Mouse (Mus musculus) left cerebral cortex, adult 2 months (tissue): ENCODE data around the gene 9530053A07Rik. TPM values are rescaled to one million over a fixed set of nuclear protein-coding genes. Genes with fewer than 3 reads are reported as not detected.
A peak's percentile ranks its signal among the peaks of the same experiment; 100 is the strongest.
"Not testable (repeated sequence)": the region's sequence is repeated elsewhere in the genome, so short reads cannot be mapped to it uniquely, and the experiment has no call there.

ENCODE experiments used
- DNase-seq, 2 experiments: peaks; one replicate each; pipeline ENCODE4 v3.0.0; 2021 to 2022; ENCODE audit warnings: low spot score in 2 of 2, mixed read lengths in 1 of 2; ENCODE audit errors: extremely low spot score in 1 of 2
- H3K27ac ChIP-seq: fragments of 200-600 bp; 2 replicates; pipeline ENCODE4 v1.8.1; 2022
- H3K4me3 ChIP-seq: fragments of 200-600 bp; 2 replicates; pipeline ENCODE4 v1.8.1; 2022
- CTCF ChIP-seq: fragments of 200-600 bp; IDR thresholded peaks from 2 replicates; pipeline ENCODE4 v1.8.1; 2022; ENCODE audit warnings: antibody characterized with exemption, mild to moderate bottlenecking, moderate library complexity
- intact Hi-C: fragments of 180-260 bp; cut with DNase I; formaldehyde crosslinking; loops from one replicate; pipeline ENCODE4 v1.15.1; 2025
- long read RNA-seq, 2 experiments: library from polyadenylated mRNA; stranded (forward); transcript quantifications; one replicate each; pipeline ENCODE4 v2.0.0; 2021; ENCODE audit warnings: borderline mapping rate in 2 of 2
- total RNA-seq, 2 experiments: library from RNA; stranded (reverse); gene quantifications; 2 replicates each; pipeline ENCODE4 v1.2.3; 2021

9530053A07Rik gene
- under 1 TPM in 1 of 2 experiments, not detected in 1; 0.09 TPM for total RNA-seq
- long read RNA-seq, experiment 1, partial matches to known transcripts = 1 of 1 reads
- long read RNA-seq, experiment 1, other reads (novel, unspliced or antisense) = 0 of 1 reads
- long read RNA-seq, experiment 2 = 0 reads

GRCm38 (mm10) chr7:28129166-28129565 is at the start of gene 9530053A07Rik:
9530053A07Rik (plus strand) TSS chr7:28129466.
- intact Hi-C loops = no loop called here
- no peak within 1 kb of the TSS for H3K4me3 ChIP-seq
- TF ChIP-seq CTCF = no peak
- no peak within 1 kb of the TSS for H3K27ac ChIP-seq
- no peak for DNase-seq

DNA sequence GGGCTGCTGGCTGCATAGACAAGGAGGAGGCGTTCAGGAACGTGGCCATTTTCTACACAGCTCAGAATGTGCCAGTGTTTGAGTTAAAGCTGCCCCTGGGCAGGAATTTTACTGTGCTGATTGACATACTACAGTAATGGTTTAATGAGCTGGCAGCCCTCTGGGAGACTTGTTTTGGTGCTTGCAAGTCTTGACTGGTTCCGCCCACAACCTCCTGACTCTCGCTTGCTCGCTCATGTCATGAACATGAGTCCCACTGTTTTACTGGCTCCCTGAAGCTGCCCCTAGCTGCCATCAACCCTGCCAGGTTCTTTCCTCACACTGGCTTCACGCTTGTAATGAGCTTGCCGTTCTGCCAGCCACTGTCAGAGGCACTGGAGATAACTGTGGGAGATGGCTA is 45.1 kb upstream of the 9530053A07Rik start:
- Histone ChIP-seq H3K27ac (no peak overlapping the region), H3K4me3 (no peak overlapping the region)
- DNase-seq = peak in 1 of 2 experiments; percentile 19
- intact Hi-C loops = no loop called here
- no peak for TF ChIP-seq CTCF

DNA sequence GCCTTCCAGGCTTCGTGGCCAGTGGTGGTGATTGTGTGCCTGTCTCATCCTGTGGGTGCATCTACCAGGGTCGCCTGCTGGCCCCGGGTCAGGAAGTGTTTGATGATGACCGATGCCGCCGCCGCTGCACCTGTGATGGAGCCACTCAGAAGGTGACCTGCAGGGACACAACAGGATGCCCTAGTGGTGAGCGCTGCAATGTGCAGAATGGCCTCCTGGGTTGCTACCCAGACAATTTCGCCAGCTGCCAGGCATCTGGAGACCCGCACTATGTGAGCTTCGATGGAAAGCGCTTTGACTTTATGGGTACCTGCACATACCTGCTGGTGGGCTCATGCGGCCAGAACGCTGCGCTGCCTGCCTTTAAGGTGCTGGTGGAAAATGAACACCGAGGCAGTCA is 43.0 kb upstream of the 9530053A07Rik start:
- TF ChIP-seq CTCF = no peak
- Histone ChIP-seq H3K4me3 (no peak overlapping the region), H3K27ac (no peak overlapping the region)
- intact Hi-C loops = no loop called here
- DNase-seq = no peak

DNA sequence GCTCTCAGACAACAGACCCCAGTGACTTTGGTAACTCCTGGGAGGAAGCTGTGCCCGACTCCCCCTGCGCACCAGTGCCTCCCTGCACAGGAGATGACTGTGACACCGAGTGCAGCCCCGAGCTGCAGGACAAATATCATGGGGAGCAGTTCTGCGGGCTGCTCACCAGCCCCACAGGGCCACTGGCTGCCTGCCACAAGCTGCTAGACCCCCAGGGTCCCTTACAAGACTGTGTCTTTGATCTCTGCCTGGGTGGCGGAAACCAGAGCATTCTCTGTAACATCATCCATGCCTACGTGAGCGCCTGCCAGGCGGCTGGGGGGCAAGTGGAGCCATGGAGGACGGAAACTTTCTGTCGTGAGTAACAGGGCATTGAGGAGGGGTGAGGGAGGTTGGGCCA is 35.7 kb upstream of the 9530053A07Rik start:
- peak in 1 of 2 experiments; percentile 3 for DNase-seq
- TF ChIP-seq CTCF = no peak
- intact Hi-C loops = no loop called here
- H3K4me3 ChIP-seq = no peak overlapping the region
- H3K27ac ChIP-seq = no peak overlapping the region

- no peak overlapping the region for H3K4me3 ChIP-seq
- TF ChIP-seq CTCF = no peak
- no peak overlapping the region for H3K27ac ChIP-seq
- no peak for DNase-seq
- intact Hi-C loops = no loop called here
Observed at GRCm38 (mm10) chr7:28099101-28099500, 30.2 kb upstream of the 9530053A07Rik start.

DNA sequence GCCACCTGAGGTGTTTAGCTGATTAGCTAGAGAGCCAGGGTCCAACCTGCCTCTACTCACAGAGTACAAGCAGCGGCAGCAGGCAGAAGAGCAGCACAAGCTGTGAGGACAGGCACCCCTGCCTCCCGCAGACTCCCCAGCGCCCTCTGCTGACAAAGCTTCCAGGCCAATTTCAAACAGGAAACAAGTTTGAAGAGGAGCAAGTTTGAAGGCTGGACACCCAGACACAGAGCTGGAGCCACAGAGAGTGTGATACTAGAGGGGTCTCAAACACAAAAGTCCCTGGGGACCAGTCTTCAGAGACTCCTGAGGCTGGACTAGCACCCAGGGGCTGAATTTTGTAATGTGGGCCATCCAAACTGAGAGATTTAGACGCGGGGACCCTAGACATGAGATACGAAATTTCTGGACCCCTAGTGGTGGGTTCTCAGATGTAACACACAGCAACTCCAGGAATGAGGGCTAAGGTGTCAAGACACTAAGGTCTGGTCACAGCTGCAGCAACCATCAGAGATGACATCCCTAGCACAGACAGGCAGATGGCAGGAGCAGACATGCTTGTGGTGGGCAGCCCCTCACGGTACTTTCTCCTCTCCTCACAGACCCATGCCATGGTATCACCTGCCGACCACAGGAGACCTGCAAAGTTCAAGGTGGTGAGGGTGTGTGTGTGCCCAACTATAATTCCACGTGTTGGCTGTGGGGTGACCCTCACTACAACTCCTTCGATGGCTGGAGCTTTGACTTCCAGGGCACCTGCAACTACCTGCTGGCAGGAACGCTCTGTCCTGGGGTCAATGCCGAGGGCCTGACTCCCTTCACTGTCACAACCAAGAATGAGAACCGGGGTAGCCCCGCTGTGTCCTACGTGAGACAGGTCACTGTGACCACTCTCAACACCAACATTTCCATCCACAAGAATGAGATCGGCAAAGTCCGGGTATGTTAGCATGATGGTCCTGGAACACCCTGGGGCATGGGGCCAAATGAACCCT is 28.4 kb upstream of the 9530053A07Rik start:
- DNase-seq = peak in 1 of 2 experiments; percentile 39
- intact Hi-C loops = loop anchor here (1.0 kb wide), 1 partner anchor 51 kb away; the partner anchor contains the start of gene Psmc4
- no peak overlapping the region for H3K4me3 ChIP-seq
- TF ChIP-seq CTCF = peak; percentile 54
- no peak overlapping the region for H3K27ac ChIP-seq

DNA sequence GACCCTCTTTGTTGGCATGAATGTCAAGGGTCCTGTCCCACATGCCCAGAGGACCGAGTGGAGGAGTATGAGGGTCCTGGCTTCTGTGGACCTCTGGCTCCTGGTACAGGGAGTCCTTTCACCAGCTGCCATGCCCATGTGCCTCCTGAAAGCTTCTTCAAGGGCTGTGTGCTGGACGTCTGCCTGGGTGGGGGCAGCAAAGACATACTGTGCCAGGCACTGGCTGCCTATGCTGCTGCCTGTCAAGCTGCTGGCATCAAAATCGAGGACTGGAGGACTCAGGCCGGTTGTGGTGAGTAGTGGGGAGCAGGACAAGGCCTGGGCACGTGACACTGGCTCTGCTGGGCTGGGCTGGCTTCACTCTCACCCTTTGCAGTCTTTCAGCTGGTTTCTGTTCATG is 26.3 kb upstream of the 9530053A07Rik start:
- H3K4me3 ChIP-seq, intact Hi-C loops, DNase-seq, H3K27ac ChIP-seq: not testable (repeated sequence)

GRCm38 (mm10) chr7:28104670-28105069 is 24.6 kb upstream of the 9530053A07Rik start:
- intact Hi-C loops = loop anchor here (5.0 kb wide), 1 partner anchor 53 kb away; no protein-coding TSS in a partner anchor
- DNase-seq = no peak
- Histone ChIP-seq H3K4me3 (no peak overlapping the region), H3K27ac (no peak overlapping the region)
- no peak; the same call in 1 of the 2 replicates for TF ChIP-seq CTCF

DNA sequence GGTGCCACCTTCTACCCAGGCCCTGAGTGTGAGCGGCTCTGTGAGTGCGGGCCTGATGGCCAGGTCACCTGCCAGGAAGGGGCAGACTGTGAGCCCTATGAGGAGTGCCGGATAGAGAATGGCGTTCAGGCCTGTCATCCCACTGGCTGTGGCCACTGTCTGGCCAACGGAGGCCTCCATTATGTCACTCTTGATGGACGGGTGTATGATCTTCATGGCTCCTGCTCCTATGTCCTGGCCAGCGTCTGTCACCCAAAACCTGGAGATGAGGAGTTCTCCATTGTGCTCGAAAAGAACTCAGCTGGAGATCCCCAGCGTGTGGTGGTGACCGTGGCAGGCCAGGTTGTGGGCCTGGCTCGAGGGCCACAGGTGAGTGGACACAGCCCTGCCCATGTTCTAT is 23.0 kb upstream of the 9530053A07Rik start:
- Histone ChIP-seq H3K27ac (no peak overlapping the region), H3K4me3 (no peak overlapping the region)
- TF ChIP-seq CTCF = no peak
- no peak for DNase-seq
- intact Hi-C loops = loop anchor here (5.0 kb wide), 1 partner anchor 51 kb away; no protein-coding TSS in a partner anchor

GRCm38 (mm10) chr7:28114648-28115047 is 14.6 kb upstream of the 9530053A07Rik start:
- no peak for DNase-seq
- intact Hi-C loops = no loop called here
- Histone ChIP-seq H3K27ac (no peak overlapping the region), H3K4me3 (no peak overlapping the region)
- no peak for TF ChIP-seq CTCF

- peak in 1 of 2 experiments; percentile 29 for DNase-seq
- peak; percentile 65 for TF ChIP-seq CTCF
- no peak overlapping the region for H3K4me3 ChIP-seq
- no peak overlapping the region for H3K27ac ChIP-seq
- intact Hi-C loops = no loop called here
Observed at GRCm38 (mm10) chr7:28137613-28138012, 8.3 kb downstream of the 9530053A07Rik start.

GRCm38 (mm10) chr7:28148263-28148662 is 19.0 kb downstream of the 9530053A07Rik start:
- peak; percentile 94 for TF ChIP-seq CTCF
- no peak overlapping the region for H3K27ac ChIP-seq
- no peak overlapping the region for H3K4me3 ChIP-seq
- intact Hi-C loops = loop anchor here (2.0 to 5.0 kb wide), 2 partner anchors 64 to 151 kb away; no protein-coding TSS in a partner anchor
- DNase-seq = peak; percentile 26 to 65
